Mouse (Mus musculus) limb, embryonic 11.5 days (tissue): ENCODE data around the gene Gcnt4. TPM values are rescaled to one million over a fixed set of nuclear protein-coding genes. Genes with fewer than 3 reads are reported as not detected.

ENCODE experiments used
- ATAC-seq: fragments of 200-750 bp; cut with Nextera tagmentation; 2 replicates; pipeline ENCODE4 v1.8.0; 2017; ENCODE audit warnings: low read depth; ENCODE audit not compliant: insufficient number of reproducible peaks, low FRiP score, low TSS enrichment
- DNase-seq: peaks from one replicate; pipeline ENCODE4 v3.0.0-alpha.2; 2015; ENCODE audit warnings: low spot score
- H3K27ac ChIP-seq: fragments of 300-500 bp; sonication (generic); replicated peaks from 2 replicates; pipeline ENCODE4 v1.5.1; 2014; ENCODE audit warnings: low read depth, mild to moderate bottlenecking, low read length
- H3K27me3 ChIP-seq: fragments of 300-500 bp; sonication (generic); 2 replicates; pipeline ENCODE4 v1.6.1; 2014; ENCODE audit warnings: mild to moderate bottlenecking, low read length, mixed read lengths; ENCODE audit not compliant: control insufficient read depth, insufficient read depth
- H3K36me3 ChIP-seq: fragments of 300-500 bp; sonication (generic); 2 replicates; pipeline ENCODE4 v1.6.1; 2014; ENCODE audit warnings: mild to moderate bottlenecking, low read length, moderate library complexity, mixed read lengths; ENCODE audit not compliant: control insufficient read depth, insufficient read depth
- H3K4me1 ChIP-seq: fragments of 300-500 bp; sonication (generic); 2 replicates; pipeline ENCODE4 v1.6.1; 2014; ENCODE audit warnings: low read length, mixed read lengths; ENCODE audit not compliant: control insufficient read depth, insufficient read depth
- H3K4me2 ChIP-seq: fragments of 300-500 bp; sonication (generic); 2 replicates; pipeline ENCODE4 v1.6.1; 2014; ENCODE audit warnings: low read depth, mild to moderate bottlenecking, moderate library complexity; ENCODE audit not compliant: severe bottlenecking
- H3K4me3 ChIP-seq: fragments of 300-500 bp; sonication (generic); 2 replicates; pipeline ENCODE4 v1.5.1; 2014; ENCODE audit warnings: low read depth, low read length
- H3K9ac ChIP-seq: fragments of 300-500 bp; sonication (generic); 2 replicates; pipeline ENCODE4 v1.6.1; 2014; ENCODE audit warnings: mild to moderate bottlenecking, low read length
- H3K9me3 ChIP-seq: fragments of 300-500 bp; sonication (generic); 2 replicates; pipeline ENCODE4 v1.6.1; 2016; ENCODE audit warnings: low read length; ENCODE audit not compliant: control insufficient read depth
- WGBS: fragments of 180-500 bp; shearing (Covaris S2); extraction: QIAGEN DNeasy Blood & Tissue Kit; methylation state at CpG from one replicate; pipeline ENCODE4 v1.1.7; 2014; 5-methylcytosine and 5-hydroxymethylcytosine counted together
- polyA plus RNA-seq: library from polyadenylated mRNA; unstranded; fragments of >200 nt; fragmentation: Nextera tagmentation; extraction: Ambion mirVana; gene quantifications from 2 replicates; pipeline ENCODE4 v1.2.1, GENCODE M21; 2014

Gcnt4 gene
- polyA plus RNA-seq, 1 experiment from 2014 or later: 0.23 TPM

- Histone ChIP-seq H3K4me3 (peak overlapping the region; percentile 70), H3K36me3 (no peaks in the 10 kb centered on the region), H3K4me1 (peaks cover 17% of the 10 kb centered on the region; the same call in 1 of the 2 replicates), H3K4me2 (peak overlapping the region; percentile 99), H3K27me3 (peaks cover 7% of the 10 kb centered on the region; the same call in 1 of the 2 replicates), H3K9ac (peak overlapping the region; percentile 72), H3K9me3 (no peaks in the 10 kb centered on the region), H3K27ac (no peak overlapping the region)
- no peak; the same call in 1 of the 2 replicates for ATAC-seq
- WGBS: 1% methylated on average over 53 of the region's 53 CpGs
- DNase-seq: peak; percentile 61
Measured at GRCm38 (mm10) chr13:96924985-96925745, 676 bp downstream of the Gcnt4 start.

- Histone ChIP-seq H3K4me1 (peaks cover 17% of the 10 kb centered on the region; the same call in 1 of the 2 replicates), H3K9ac (no peak overlapping the region), H3K27me3 (peaks cover 7% of the 10 kb centered on the region; the same call in 1 of the 2 replicates), H3K4me3 (no peak overlapping the region), H3K36me3 (no peaks in the 10 kb centered on the region), H3K4me2 (no peak overlapping the region; the same call in 1 of the 2 replicates), H3K27ac (no peak overlapping the region), H3K9me3 (no peaks in the 10 kb centered on the region)
- DNase-seq (no peak), ATAC-seq (no peak)
- WGBS: 24% methylated on average over 10 of the region's 10 CpGs
Measured at GRCm38 (mm10) chr13:96925991-96926725, 1.7 kb downstream of the Gcnt4 start.

GRCm38 (mm10) chr13:96927781-96928180, 3.3 kb downstream of the Gcnt4 start:
- WGBS: 92% methylated on average over 1 of the region's 1 CpGs
- H3K27me3 ChIP-seq: peaks cover 7% of the 10 kb centered on the region; the same call in 1 of the 2 replicates
- no peaks in the 10 kb centered on the region for H3K9me3 ChIP-seq
- no peak overlapping the region for H3K9ac ChIP-seq
- no peak overlapping the region for H3K4me2 ChIP-seq
- ATAC-seq (no peak), DNase-seq (no peak)
- H3K4me1 ChIP-seq: peaks cover 17% of the 10 kb centered on the region; the same call in 1 of the 2 replicates
- H3K36me3 ChIP-seq: no peaks in the 10 kb centered on the region
- no peak overlapping the region for H3K27ac ChIP-seq
- no peak overlapping the region for H3K4me3 ChIP-seq

GRCm38 (mm10) chr13:96928432-96929039, 4.0 kb downstream of the Gcnt4 start:
- H3K4me2 ChIP-seq: no peak overlapping the region
- no peak for ATAC-seq
- H3K36me3 ChIP-seq: no peaks in the 10 kb centered on the region
- DNase-seq: no peak
- no peak overlapping the region for H3K4me3 ChIP-seq
- H3K9ac ChIP-seq: no peak overlapping the region
- no peak overlapping the region for H3K27ac ChIP-seq
- H3K4me1 ChIP-seq: peaks cover 17% of the 10 kb centered on the region; the same call in 1 of the 2 replicates
- H3K27me3 ChIP-seq: peaks cover 7% of the 10 kb centered on the region; the same call in 1 of the 2 replicates
- 56% methylated on average over 8 of the region's 8 CpGs for WGBS
- H3K9me3 ChIP-seq: no peaks in the 10 kb centered on the region

- H3K4me2 ChIP-seq: no peak overlapping the region
- WGBS: 88% methylated on average over 5 of the region's 5 CpGs
Measured at GRCm38 (mm10) chr13:96932745-96933144, 8.3 kb downstream of the Gcnt4 start.

DNA sequence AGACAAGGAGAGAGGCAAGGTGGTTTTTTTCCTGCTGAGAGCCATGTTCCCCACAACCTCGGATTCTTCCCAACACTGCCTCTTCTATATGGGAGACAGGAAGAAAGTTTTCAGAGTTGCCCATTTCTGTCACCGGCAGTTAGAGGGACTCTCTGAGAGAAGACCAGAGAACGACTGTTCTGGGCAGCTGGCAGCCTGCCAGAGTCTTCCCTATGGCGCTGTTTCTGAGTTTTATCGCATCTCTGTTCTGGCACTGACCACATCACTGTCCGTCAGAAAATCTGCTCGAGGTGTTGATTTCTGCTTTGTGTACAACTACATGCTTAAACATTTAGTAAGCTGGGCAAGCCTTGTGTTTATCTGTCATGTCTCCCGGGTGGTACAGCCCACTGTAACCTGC, 8.9 kb downstream of the Gcnt4 start:
- no peaks in the 10 kb centered on the region for H3K27me3 ChIP-seq
- H3K4me3 ChIP-seq: no peak overlapping the region
- no peak for ATAC-seq
- no peak overlapping the region for H3K9ac ChIP-seq
- H3K27ac ChIP-seq: no peak overlapping the region
- peaks cover 5% of the 10 kb centered on the region; the same call in 1 of the 2 replicates for H3K4me1 ChIP-seq
- 82% methylated on average over 8 of the region's 8 CpGs for WGBS
- DNase-seq: no peak
- H3K9me3 ChIP-seq: no peaks in the 10 kb centered on the region
- no peak overlapping the region for H3K4me2 ChIP-seq
- no peaks in the 10 kb centered on the region for H3K36me3 ChIP-seq

More at GRCm38 (mm10) chr13:96932745-96933144, 8.3 kb downstream of the Gcnt4 start:
- H3K36me3 ChIP-seq: no peaks in the 10 kb centered on the region
- no peak overlapping the region for H3K27ac ChIP-seq
- no peak for ATAC-seq
- H3K4me1 ChIP-seq: peaks cover 5% of the 10 kb centered on the region; the same call in 1 of the 2 replicates
- H3K9ac ChIP-seq: no peak overlapping the region
- no peaks in the 10 kb centered on the region for H3K9me3 ChIP-seq
- no peaks in the 10 kb centered on the region for H3K27me3 ChIP-seq
- no peak for DNase-seq
- H3K4me3 ChIP-seq: no peak overlapping the region

DNA sequence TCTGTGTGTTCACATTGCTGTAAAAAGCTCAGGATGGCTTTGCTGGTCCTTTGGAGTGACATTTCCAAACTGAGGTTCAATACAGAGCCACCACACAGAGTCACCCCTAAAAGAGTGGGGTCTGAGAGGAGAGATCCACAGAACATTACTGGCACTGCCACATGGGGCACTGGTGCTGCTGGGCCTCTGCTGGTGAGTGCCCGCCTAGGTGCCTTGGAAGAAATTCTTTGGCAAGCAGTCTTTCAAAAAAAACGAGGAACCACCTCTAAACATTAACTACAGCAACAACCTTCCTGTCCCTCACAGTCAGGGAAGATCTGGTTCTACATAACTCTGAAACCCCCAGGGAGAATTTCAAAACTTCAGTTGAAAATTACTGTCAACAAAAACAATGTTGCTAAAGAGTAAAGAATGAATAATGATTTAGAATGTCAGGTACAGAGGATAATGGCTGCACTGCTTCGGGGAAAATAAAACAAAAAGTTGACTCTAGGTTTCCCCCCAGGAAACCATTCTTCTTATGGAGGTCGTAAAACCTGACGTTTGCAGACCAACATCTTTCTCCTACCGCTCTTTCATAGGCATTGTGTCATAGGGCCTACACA, 11.8 kb downstream of the Gcnt4 start:
- no peak overlapping the region for H3K9ac ChIP-seq
- no peaks in the 10 kb centered on the region for H3K9me3 ChIP-seq
- no peak overlapping the region for H3K27ac ChIP-seq
- no peak overlapping the region for H3K4me3 ChIP-seq
- no peaks in the 10 kb centered on the region for H3K4me1 ChIP-seq
- WGBS: 53% methylated on average over 6 of the region's 6 CpGs
- ATAC-seq (no peak), DNase-seq (no peak)
- no peaks in the 10 kb centered on the region for H3K27me3 ChIP-seq
- H3K4me2 ChIP-seq: no peak overlapping the region
- no peaks in the 10 kb centered on the region for H3K36me3 ChIP-seq

DNA sequence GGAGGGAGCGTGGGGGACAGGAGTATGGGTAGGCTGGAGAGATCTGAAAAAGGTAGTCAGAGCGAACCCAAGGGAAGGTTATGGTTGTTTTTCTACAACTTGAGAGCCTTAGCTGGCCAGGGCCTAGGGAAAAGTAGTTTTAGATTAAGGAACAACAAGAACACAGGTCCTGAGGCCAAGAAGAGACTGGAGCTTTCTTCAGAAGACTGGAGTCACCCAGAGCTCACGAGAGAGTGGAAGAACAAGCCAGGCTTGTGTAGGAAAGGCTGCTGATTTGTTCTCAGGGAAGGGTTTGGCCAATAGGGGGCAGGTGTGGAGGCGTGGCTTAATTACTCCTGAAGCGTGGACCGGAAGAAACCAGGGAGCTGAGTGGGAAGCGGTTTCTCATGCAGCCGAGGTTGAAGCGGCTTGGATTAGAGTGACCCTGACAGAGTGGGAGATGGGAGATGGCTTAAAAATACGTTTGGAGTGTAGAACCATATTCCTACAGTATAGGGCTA, 12.6 kb downstream of the Gcnt4 start:
- Histone ChIP-seq H3K9me3 (no peaks in the 10 kb centered on the region), H3K9ac (no peak overlapping the region), H3K27me3 (no peaks in the 10 kb centered on the region), H3K4me1 (no peaks in the 10 kb centered on the region), H3K4me3 (no peak overlapping the region), H3K27ac (no peak overlapping the region), H3K4me2 (no peak overlapping the region), H3K36me3 (no peaks in the 10 kb centered on the region)
- WGBS: 76% methylated on average over 10 of the region's 10 CpGs
- no peak for DNase-seq
- no peak for ATAC-seq
